Comparison of ENCODE assay signal across 20 mouse cellular contexts in genomic region chr3:77075055-77075454, GRCm38 (mm10).
DNase-seq lines count a peak whose midpoint lies in the region; ATAC-seq lines count a peak whose summit lies in the region.
"Had no signal": no experiment of that assay in that cellular context is flagged by ENCODE, and none has a peak within 500 bp of the region (broad histone marks: within the 10 kb centered on the region; RNA-seq: fewer than 3 reads in every experiment).

No protein-coding gene starts in this region.

- no peak overlapping the region for H3K4me3 ChIP-seq in forebrain, embryonic 12.5 days (replicated peaks)
- H3K4me3 ChIP-seq: embryonic facial prominence, embryonic 10.5 days; embryonic facial prominence, embryonic 12.5 days had no signal

- intact Hi-C loops in left cerebral cortex, postnatal 4 days (cut with DNase I), result no loop called here

- ATAC-seq in forebrain, embryonic 12.5 days (ENCODE audit: low FRiP score), result no peak
- no peak for ATAC-seq in granulocyte monocyte progenitor cell, adult 5-6 weeks (replicated peaks; ENCODE audit: poor library complexity, severe bottlenecking)
- ATAC-seq: CD4-positive, CD25-positive, alpha-beta regulatory T cell, adult 4 months; forebrain, embryonic 14.5 days; forebrain, embryonic 16.5 days had no signal

- H3K27me3 ChIP-seq in forebrain, embryonic 12.5 days, result no peaks in the 10 kb centered on the region
- H3K27me3 ChIP-seq: CH12.LX; embryonic facial prominence, embryonic 12.5 days had no signal

- DNase-seq in 3134 (ENCODE audit: extremely low read depth, insufficient read length, low spot score), result peak; percentile 1
- DNase-seq in 3T3-L1 (ENCODE audit: low read depth, low spot score), result peak; percentile 88
- DNase-seq in Muller cell, postnatal 12 days (ENCODE audit: inconsistent ontology term), result peak; percentile 90
- no peak for DNase-seq in left cerebral cortex, postnatal 4 days
- DNase-seq: adrenal gland, adult 2 months; adrenal gland, postnatal 10 days; adrenal gland, postnatal 25 days; cerebellum, adult 11-12 months; cerebellum, adult 8-10 months; cerebellum, adult 9-11 months; cerebellum, postnatal 25 days had no signal

- H3K9me3 ChIP-seq in forebrain, embryonic 12.5 days, result no peaks in the 10 kb centered on the region
- H3K9me3 ChIP-seq: embryonic facial prominence, embryonic 10.5 days; embryonic facial prominence, embryonic 12.5 days; G1E had no signal

- H3K9ac ChIP-seq in forebrain, embryonic 12.5 days, result no peak overlapping the region
- H3K9ac ChIP-seq: embryonic facial prominence, embryonic 12.5 days had no signal

- no peak overlapping the region for H3K27ac ChIP-seq in forebrain, embryonic 12.5 days
- H3K27ac ChIP-seq: embryonic facial prominence, embryonic 10.5 days; embryonic facial prominence, embryonic 12.5 days had no signal

- no peaks in the 10 kb centered on the region for H3K36me3 ChIP-seq in forebrain, embryonic 12.5 days (replicated peaks)
- H3K36me3 ChIP-seq: embryonic facial prominence, embryonic 10.5 days; embryonic facial prominence, embryonic 12.5 days; G1E had no signal

- no peaks in the 10 kb centered on the region for H3K4me1 ChIP-seq in forebrain, embryonic 12.5 days
- H3K4me1 ChIP-seq: embryonic facial prominence, embryonic 10.5 days; embryonic facial prominence, embryonic 12.5 days had no signal

- no peak overlapping the region for H3K4me2 ChIP-seq in forebrain, embryonic 12.5 days
- H3K4me2 ChIP-seq: embryonic facial prominence, embryonic 12.5 days had no signal
